Mouse (Mus musculus): ENCODE measurements around the gene Ripply3.

DNA sequence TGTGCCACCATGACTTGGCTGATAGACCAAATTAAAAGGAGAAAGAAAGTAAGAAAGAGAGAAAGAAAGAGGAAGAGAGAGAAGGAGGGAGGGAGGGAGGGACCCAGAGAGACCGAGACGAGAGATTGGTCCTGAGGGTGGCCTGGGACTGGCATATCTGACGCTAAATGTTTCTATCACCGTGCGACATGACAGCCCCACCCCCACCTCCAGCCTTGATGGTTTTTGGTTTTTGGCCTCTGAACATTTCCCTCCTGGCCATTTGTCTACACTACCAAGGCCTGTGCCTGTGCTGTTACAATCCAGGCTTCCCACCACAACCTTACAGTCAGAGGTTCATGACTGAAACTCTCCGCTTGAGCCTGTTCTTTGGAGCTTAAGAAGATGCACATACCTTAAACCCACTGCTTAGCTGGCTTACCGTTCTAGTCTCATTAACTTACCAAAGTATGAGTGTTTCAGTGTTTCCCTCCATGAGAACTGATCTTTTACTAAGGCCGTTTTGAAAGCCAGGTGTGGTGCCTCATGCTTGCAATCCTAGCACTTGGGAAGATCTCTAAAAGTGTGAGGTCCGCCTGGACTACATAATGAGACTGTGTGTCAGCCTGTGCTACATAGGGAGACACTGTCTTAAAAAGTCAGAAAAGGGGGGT, 3.1 kb downstream of the Ripply3 start:
- TF ChIP-seq POLR2A (IDR thresholded peaks at IDR 0.05; ENCODE audit: borderline replicate concordance, extremely low read depth, low read depth, low read length) (no peak), CTCF (IDR thresholded peaks at IDR 0.05; ENCODE audit: insufficient read depth, low read length) (no peak)

Measured in lung, adult 2 months (tissue).